Mouse (Mus musculus) adrenal gland, adult 18-20 months (tissue): ENCODE measurements around the gene Erbin. TPM values are rescaled to one million over a fixed set of nuclear protein-coding genes. Genes with fewer than 3 reads are reported as not detected.

Experiments
- DNase-seq, 2 experiments: peaks; one replicate each; pipeline ENCODE4 v3.0.0; 2021 to 2022; ENCODE audit warnings: low spot score in 2 of 2
- long read RNA-seq, 2 experiments: library from polyadenylated mRNA; stranded (forward); transcript quantifications; one replicate each; pipeline ENCODE4 v2.0.0; 2021
- total RNA-seq, 2 experiments: library from RNA; stranded (reverse); gene quantifications; 1 replicate in 1 of 2; 2 replicates in 1 of 2; pipeline ENCODE4 v1.2.3; 2021

The Erbin gene
- total RNA-seq, result 10 to 100 TPM; 77.4 to 92.4 TPM
- long read RNA-seq, experiment 1, full-length matches to known transcripts, result 4 of 10 reads
- long read RNA-seq, experiment 1, partial matches to known transcripts, result 5 of 10 reads
- long read RNA-seq, experiment 1, other reads (novel, unspliced or antisense), result 1 of 10 reads
- long read RNA-seq, experiment 2, full-length matches to known transcripts, result 13 of 33 reads
- long read RNA-seq, experiment 2, partial matches to known transcripts, result 17 of 33 reads
- long read RNA-seq, experiment 2, other reads (novel, unspliced or antisense), result 3 of 33 reads

GRCm38 (mm10) chr13:103920261-103920932 lies at the start of gene Erbin:
Gene Erbin, minus strand, starts transcription at chr13:103920514.
- peak; percentile 80 for DNase-seq

- DNase-seq, result no peak
Observed at GRCm38 (mm10) chr13:103969912-103970311, 49.6 kb upstream of the Erbin start.

GRCm38 (mm10) chr13:103967987-103968386 lies 47.7 kb upstream of the Erbin start:
- DNase-seq, result no peak

- no peak for DNase-seq
Observed at GRCm38 (mm10) chr13:103966696-103967215, 46.4 kb upstream of the Erbin start.

GRCm38 (mm10) chr13:103965187-103965586 lies 44.9 kb upstream of the Erbin start:
- no peak for DNase-seq

- no peak for DNase-seq
Observed at GRCm38 (mm10) chr13:103963094-103963493, 42.8 kb upstream of the Erbin start.

- DNase-seq, result peak; percentile 35 to 51
Observed at GRCm38 (mm10) chr13:103959841-103960240, 39.5 kb upstream of the Erbin start.

- no peak for DNase-seq
Observed at GRCm38 (mm10) chr13:103958607-103959123, 38.4 kb upstream of the Erbin start.

- no peak for DNase-seq
Observed at GRCm38 (mm10) chr13:103957175-103957940, 37.0 kb upstream of the Erbin start.

GRCm38 (mm10) chr13:103955652-103956051 lies 35.3 kb upstream of the Erbin start:
- DNase-seq, result no peak

- no peak for DNase-seq
Observed at GRCm38 (mm10) chr13:103951393-103951792, 31.1 kb upstream of the Erbin start.

GRCm38 (mm10) chr13:103940796-103941195 lies 20.5 kb upstream of the Erbin start:
- no peak for DNase-seq

- no peak for DNase-seq
Observed at GRCm38 (mm10) chr13:103924586-103924985, 4.3 kb upstream of the Erbin start.

- DNase-seq, result no peak
Observed at GRCm38 (mm10) chr13:103923402-103924065, 3.2 kb upstream of the Erbin start.

- no peak for DNase-seq
Observed at GRCm38 (mm10) chr13:103921831-103922380, 1.6 kb upstream of the Erbin start.

- peak; percentile 88 for DNase-seq
Observed at GRCm38 (mm10) chr13:103920933-103921830, 868 bp upstream of the Erbin start.

- DNase-seq, result no peak
Observed at GRCm38 (mm10) chr13:103919956-103920260, 406 bp downstream of the Erbin start.

GRCm38 (mm10) chr13:103919234-103919955 lies 919 bp downstream of the Erbin start:
- DNase-seq, result peak; percentile 34 to 42

- DNase-seq, result no peak
Observed at GRCm38 (mm10) chr13:103918432-103918831, 1.9 kb downstream of the Erbin start.
